Mouse (Mus musculus): ENCODE data around the gene Spin1. TPM values are rescaled to one million over a fixed set of nuclear protein-coding genes. Genes with fewer than 3 reads are reported as not detected.

The Spin1 gene
- polyA plus RNA-seq, 1 experiment from 2014 or later: 32.7 TPM

DNA sequence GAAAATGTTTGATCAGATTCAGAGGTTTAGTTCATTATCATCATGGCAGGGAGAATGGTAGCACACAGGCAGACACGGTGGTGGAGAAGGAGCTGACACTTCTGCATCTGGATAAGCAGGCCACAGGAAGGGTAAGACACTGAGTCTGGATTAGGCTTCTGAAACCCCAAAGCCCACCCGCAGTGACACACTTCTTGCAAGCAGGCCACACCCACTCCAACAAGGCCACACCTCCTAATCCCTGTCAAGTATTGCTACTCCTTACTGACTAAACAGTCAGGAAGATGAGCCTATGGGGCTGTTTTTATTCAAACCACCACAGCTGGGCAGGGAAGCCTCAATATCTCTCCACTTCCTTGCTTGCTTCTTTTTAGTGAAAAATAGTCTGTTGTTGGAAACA, 19.9 kb upstream of the Spin1 start:
- 90% methylated on average over 2 of the region's 2 CpGs for WGBS

DNA sequence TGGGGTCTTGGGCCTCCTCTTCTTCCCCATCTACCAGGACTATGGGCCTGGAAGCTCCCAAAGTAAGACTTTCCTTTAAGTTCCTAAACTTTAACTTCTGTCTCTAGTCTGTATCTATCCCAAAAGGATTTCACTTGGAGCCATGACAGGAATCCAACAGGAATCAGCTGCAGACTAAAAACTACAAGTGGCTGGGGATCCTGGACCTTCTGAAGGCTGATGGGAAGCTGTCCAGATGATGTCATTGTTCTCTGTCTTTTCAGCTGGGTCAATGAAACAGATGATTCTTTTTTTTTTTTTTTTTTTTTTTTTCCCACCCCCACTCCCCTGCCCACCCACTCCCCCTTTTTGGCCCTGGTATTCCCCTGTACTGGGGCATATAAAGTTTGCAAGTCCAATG, 16.4 kb upstream of the Spin1 start:
- no peaks in the 10 kb centered on the region for H3K4me1 ChIP-seq (replicated peaks; ENCODE audit: control insufficient read depth, insufficient read depth, low read length)
- no peak overlapping the region for H3K4me2 ChIP-seq (replicated peaks; ENCODE audit: low read depth)
- ATAC-seq: no peak
- no peak overlapping the region for H3K9ac ChIP-seq (ENCODE audit: low read depth, low read length)
- H3K27me3 ChIP-seq (replicated peaks; ENCODE audit: control insufficient read depth, insufficient read depth, low read length): no peaks in the 10 kb centered on the region
- no peaks in the 10 kb centered on the region for H3K9me3 ChIP-seq (ENCODE audit: control insufficient read depth)
- H3K27ac ChIP-seq (ENCODE audit: low read depth, low read length): no peak overlapping the region
- TF ChIP-seq CTCF (IDR thresholded peaks at IDR 0.05; ENCODE audit: low read depth): no peak
- no peak overlapping the region for H3K4me3 ChIP-seq (ENCODE audit: low read depth, low read length)
- no peaks in the 10 kb centered on the region for H3K36me3 ChIP-seq (ENCODE audit: control insufficient read depth, insufficient read depth)

More for the DNA sequence above, 19.9 kb upstream of the Spin1 start:
- no peak for ATAC-seq
- no peak for TF ChIP-seq CTCF (IDR thresholded peaks at IDR 0.05; ENCODE audit: low read depth)
- H3K27ac ChIP-seq (ENCODE audit: low read depth, low read length): no peak overlapping the region
- H3K4me3 ChIP-seq (ENCODE audit: low read depth, low read length): no peak overlapping the region
- no peaks in the 10 kb centered on the region for H3K9me3 ChIP-seq (ENCODE audit: control insufficient read depth)
- no peak overlapping the region for H3K9ac ChIP-seq (ENCODE audit: low read depth, low read length)
- H3K4me1 ChIP-seq (replicated peaks; ENCODE audit: control insufficient read depth, insufficient read depth, low read length): no peaks in the 10 kb centered on the region
- no peaks in the 10 kb centered on the region for H3K27me3 ChIP-seq (replicated peaks; ENCODE audit: control insufficient read depth, insufficient read depth, low read length)
- H3K4me2 ChIP-seq (replicated peaks; ENCODE audit: low read depth): no peak overlapping the region
- no peaks in the 10 kb centered on the region for H3K36me3 ChIP-seq (ENCODE audit: control insufficient read depth, insufficient read depth)

DNA sequence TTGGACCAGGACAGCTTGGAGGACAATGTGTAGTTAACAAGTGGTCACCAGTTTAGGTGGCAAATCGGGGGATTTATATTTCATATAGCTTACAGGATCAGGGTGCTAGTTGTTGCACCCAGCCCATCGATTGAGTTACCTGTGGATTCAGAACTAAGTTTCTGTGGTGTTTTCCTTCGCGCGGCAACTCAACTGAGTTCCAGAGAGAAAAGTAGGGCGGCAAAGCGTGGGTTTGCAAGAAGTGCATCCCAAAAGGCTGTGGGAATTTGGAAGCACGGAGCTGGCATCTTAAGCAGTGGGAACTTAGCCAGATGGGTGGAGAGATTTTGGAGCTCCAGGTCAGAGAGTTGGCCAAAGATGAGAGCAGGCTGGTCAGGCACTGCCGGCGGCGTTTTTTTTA, 14.7 kb upstream of the Spin1 start:
- no peak overlapping the region for H3K4me3 ChIP-seq (ENCODE audit: low read depth, low read length)
- H3K4me2 ChIP-seq (replicated peaks; ENCODE audit: low read depth): no peak overlapping the region
- H3K9me3 ChIP-seq (ENCODE audit: control insufficient read depth): no peaks in the 10 kb centered on the region
- no peaks in the 10 kb centered on the region for H3K27me3 ChIP-seq (replicated peaks; ENCODE audit: control insufficient read depth, insufficient read depth, low read length)
- no peak for TF ChIP-seq CTCF (IDR thresholded peaks at IDR 0.05; ENCODE audit: low read depth)
- no peak overlapping the region for H3K9ac ChIP-seq (ENCODE audit: low read depth, low read length)
- no peaks in the 10 kb centered on the region for H3K4me1 ChIP-seq (replicated peaks; ENCODE audit: control insufficient read depth, insufficient read depth, low read length)
- WGBS: 93% methylated on average over 11 of the region's 11 CpGs
- no peak overlapping the region for H3K27ac ChIP-seq (ENCODE audit: low read depth, low read length)
- no peak for ATAC-seq
- no peaks in the 10 kb centered on the region for H3K36me3 ChIP-seq (ENCODE audit: control insufficient read depth, insufficient read depth)

DNA sequence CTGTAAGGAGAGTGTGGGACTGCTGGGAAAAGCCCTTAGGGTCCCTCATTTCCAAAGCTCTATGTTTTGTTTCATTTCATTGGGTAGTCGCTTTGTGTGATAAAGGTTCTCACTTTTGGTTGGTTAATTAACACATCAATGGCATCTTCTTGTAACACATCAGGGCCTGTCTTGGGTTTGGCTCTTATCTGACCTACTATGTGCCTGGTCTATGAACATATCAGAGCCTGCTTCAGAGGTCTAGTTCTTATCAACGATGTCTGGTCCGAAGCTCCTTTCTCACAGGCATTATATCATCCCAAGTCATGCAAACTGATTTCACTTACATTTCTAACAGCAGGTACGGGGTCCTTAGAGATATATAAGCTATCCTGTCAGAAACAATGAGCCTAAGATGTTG, 13.4 kb upstream of the Spin1 start:
- Histone ChIP-seq H3K4me1 (replicated peaks; ENCODE audit: control insufficient read depth, insufficient read depth, low read length) (no peaks in the 10 kb centered on the region), H3K36me3 (ENCODE audit: control insufficient read depth, insufficient read depth) (no peaks in the 10 kb centered on the region), H3K4me3 (ENCODE audit: low read depth, low read length) (no peak overlapping the region), H3K9ac (ENCODE audit: low read depth, low read length) (no peak overlapping the region), H3K27ac (ENCODE audit: low read depth, low read length) (no peak overlapping the region), H3K4me2 (replicated peaks; ENCODE audit: low read depth) (no peak overlapping the region), H3K27me3 (replicated peaks; ENCODE audit: control insufficient read depth, insufficient read depth, low read length) (no peaks in the 10 kb centered on the region), H3K9me3 (ENCODE audit: control insufficient read depth) (no peaks in the 10 kb centered on the region)
- ATAC-seq: no peak
- no peak for TF ChIP-seq CTCF (IDR thresholded peaks at IDR 0.05; ENCODE audit: low read depth)
- 90% methylated on average over 4 of the region's 4 CpGs for WGBS

DNA sequence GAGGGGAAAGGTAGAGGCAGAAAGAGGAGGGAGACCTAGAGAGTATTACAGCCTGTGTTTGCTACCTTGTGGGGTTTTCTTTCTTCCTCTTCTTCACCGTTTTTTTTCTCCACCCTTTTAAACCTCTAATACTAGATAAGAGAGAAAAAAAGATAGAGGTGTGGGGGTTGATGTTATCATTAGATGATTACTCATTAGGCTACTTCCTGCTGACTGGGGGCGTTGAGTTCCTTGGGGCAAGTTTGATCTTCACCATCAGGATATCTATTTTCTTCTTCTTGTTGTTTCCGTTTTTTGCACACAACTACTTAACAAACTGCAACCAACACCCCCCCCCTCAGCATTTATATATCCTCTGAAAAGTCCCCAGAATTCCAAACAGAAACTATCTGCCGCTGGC, 12.5 kb upstream of the Spin1 start:
- TF ChIP-seq CTCF (IDR thresholded peaks at IDR 0.05; ENCODE audit: low read depth): no peak
- H3K9me3 ChIP-seq (ENCODE audit: control insufficient read depth): no peaks in the 10 kb centered on the region
- ATAC-seq: no peak
- no peak overlapping the region for H3K4me2 ChIP-seq (replicated peaks; ENCODE audit: low read depth)
- H3K9ac ChIP-seq (ENCODE audit: low read depth, low read length): no peak overlapping the region
- H3K4me3 ChIP-seq (ENCODE audit: low read depth, low read length): no peak overlapping the region
- no peaks in the 10 kb centered on the region for H3K36me3 ChIP-seq (ENCODE audit: control insufficient read depth, insufficient read depth)
- 75% methylated on average over 4 of the region's 4 CpGs for WGBS
- no peak overlapping the region for H3K27ac ChIP-seq (ENCODE audit: low read depth, low read length)
- H3K27me3 ChIP-seq (replicated peaks; ENCODE audit: control insufficient read depth, insufficient read depth, low read length): no peaks in the 10 kb centered on the region
- no peaks in the 10 kb centered on the region for H3K4me1 ChIP-seq (replicated peaks; ENCODE audit: control insufficient read depth, insufficient read depth, low read length)

DNA sequence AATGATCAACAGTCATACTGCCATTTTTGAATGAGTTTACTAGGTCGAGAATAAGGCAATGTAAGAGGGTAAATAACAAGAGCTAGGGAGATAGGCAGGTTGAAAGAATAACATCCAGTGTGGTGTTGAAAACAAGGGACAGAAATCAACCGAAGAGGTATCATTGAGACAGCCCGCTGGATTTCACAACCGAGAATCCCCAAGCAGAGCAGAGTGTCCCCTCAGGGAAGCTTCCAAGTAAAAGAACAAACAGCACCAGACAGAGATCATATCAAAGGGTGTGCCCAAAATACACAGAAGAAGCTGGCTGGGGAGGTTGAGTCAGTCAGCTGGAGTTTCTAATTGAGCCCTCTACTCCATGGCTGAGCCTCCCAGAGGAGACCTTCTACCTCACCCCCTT, 11.6 kb upstream of the Spin1 start:
- H3K9ac ChIP-seq (ENCODE audit: low read depth, low read length): no peak overlapping the region
- H3K27me3 ChIP-seq (replicated peaks; ENCODE audit: control insufficient read depth, insufficient read depth, low read length): no peaks in the 10 kb centered on the region
- H3K36me3 ChIP-seq (ENCODE audit: control insufficient read depth, insufficient read depth): no peaks in the 10 kb centered on the region
- H3K4me3 ChIP-seq (ENCODE audit: low read depth, low read length): no peak overlapping the region
- no peak overlapping the region for H3K4me2 ChIP-seq (replicated peaks; ENCODE audit: low read depth)
- no peak for ATAC-seq
- no peaks in the 10 kb centered on the region for H3K4me1 ChIP-seq (replicated peaks; ENCODE audit: control insufficient read depth, insufficient read depth, low read length)
- WGBS: 53% methylated on average over 4 of the region's 4 CpGs
- H3K27ac ChIP-seq (ENCODE audit: low read depth, low read length): no peak overlapping the region
- no peaks in the 10 kb centered on the region for H3K9me3 ChIP-seq (ENCODE audit: control insufficient read depth)
- TF ChIP-seq CTCF (IDR thresholded peaks at IDR 0.05; ENCODE audit: low read depth): no peak

DNA sequence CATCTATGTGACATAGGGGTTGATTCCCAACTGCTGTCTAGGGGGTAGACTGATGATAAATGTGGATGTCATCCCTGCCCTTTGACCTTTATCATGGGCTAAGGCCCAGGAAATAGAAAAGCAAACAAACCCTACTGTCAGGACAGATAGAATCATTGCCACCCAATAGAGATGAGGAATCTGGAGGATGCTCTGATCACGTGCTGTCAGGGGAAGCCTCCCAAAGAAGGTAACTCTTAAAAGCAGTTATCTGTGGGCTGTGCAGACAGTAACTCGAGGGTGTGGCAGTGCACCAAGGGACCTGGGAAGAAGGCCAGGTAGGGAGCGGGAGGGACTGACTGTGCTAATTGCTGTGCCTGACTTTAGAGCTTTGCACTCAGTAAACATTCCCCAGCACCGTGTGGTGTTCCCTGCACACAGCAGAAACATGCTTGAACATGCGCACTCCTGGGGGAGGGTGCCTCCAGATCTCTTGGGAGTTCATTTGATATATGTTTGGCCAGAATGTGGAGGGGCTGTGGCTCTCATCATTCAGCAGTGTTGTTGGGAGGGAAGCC, 10.5 kb upstream of the Spin1 start:
- Histone ChIP-seq H3K4me3 (ENCODE audit: low read depth, low read length) (no peak overlapping the region), H3K36me3 (ENCODE audit: control insufficient read depth, insufficient read depth) (no peaks in the 10 kb centered on the region), H3K4me2 (replicated peaks; ENCODE audit: low read depth) (no peak overlapping the region), H3K4me1 (replicated peaks; ENCODE audit: control insufficient read depth, insufficient read depth, low read length) (no peaks in the 10 kb centered on the region), H3K9me3 (ENCODE audit: control insufficient read depth) (no peaks in the 10 kb centered on the region), H3K9ac (ENCODE audit: low read depth, low read length) (no peak overlapping the region), H3K27me3 (replicated peaks; ENCODE audit: control insufficient read depth, insufficient read depth, low read length) (no peaks in the 10 kb centered on the region), H3K27ac (ENCODE audit: low read depth, low read length) (no peak overlapping the region)
- TF ChIP-seq CTCF (IDR thresholded peaks at IDR 0.05; ENCODE audit: low read depth): no peak
- WGBS: 32% methylated on average over 5 of the region's 5 CpGs
- no peak for ATAC-seq

All from intestine, postnatal 0 days (tissue).